Mouse (Mus musculus) retina, postnatal 1 day (tissue): Measurements from ENCODE around the gene Rab19.
"Not testable (repeated sequence)": the region's sequence is repeated elsewhere in the genome, so short reads cannot be mapped to it uniquely, and the experiment has no call there.

Source experiments
- DNase-seq: peaks from one replicate; pipeline ENCODE4 v3.0.0-alpha.2; 2012

The Rab19 gene

DNA sequence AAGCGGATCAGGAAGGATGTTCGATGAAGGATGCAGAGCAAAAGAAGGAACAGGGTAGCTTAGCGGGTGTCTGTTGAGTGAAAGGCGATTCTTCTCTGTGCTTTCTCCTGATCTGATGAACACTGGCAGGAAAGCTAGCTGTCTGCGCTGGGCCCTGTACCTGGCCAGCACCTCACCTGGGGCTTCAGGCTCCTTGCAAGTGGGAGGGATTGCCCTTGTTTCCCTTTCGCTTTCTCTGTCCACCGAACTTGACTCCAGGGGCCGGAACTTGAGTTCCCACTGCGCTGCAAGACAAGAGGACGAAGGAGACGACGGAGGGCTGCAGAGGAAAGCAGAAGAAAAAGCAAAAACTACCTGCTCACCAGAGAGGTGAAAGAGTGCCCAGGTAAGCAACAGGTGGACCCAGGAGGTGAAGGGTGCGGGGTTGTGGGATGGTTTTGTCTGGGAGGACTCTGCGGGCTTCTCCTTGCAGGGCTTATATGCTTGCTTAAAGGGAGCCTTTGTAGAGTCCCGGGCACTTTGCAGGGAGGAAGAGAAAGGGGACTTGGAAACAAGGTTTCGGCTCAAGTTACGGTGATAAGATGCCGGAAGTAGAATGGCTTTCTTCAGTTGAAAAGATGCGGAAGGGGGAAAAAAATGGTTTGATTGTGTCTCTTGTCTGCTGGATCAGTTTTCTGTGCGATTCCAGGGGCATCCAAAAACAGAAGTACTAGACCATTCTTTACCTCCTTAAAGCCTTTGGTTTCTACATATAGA, at the start of gene Rab19:
Gene Rab19, plus strand, starts transcription at position 51 of the 756 bp plus-strand sequence.
- peak; percentile 16 for DNase-seq

DNA sequence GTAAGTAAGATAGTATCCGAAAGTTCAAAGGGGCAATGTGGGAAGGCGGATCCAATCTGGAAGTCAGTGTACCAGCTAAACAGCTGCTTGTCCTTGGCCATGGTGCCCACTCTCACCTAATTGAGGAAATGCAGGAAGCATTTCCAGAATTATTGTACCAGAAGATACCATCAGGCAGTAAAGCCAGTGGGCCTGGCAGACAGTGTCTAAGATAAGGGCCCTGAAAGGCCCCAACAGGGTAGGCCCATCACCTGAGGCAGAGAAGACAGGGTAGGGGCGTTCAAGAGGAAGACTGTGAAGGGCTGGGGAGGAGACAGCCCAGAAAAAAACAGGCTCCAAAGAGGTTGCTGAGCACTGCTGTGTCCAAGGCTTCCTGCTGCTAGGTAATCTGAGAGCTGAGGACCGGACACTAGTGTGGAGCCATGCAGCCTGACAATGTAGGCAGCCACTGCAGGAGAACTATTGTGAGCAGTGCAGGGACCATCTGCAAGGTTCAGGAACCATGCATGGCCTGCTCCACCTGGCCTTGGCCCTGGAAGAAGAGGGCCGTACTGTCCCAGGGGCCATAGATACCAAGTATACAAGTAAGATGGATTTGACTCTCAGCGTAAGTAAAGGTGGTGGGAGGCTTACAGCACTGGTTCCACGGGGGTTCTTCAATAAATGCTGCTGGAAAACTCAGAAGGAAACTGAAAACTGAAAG, 48.8 kb upstream of the Rab19 start:
- no peak for DNase-seq

DNA sequence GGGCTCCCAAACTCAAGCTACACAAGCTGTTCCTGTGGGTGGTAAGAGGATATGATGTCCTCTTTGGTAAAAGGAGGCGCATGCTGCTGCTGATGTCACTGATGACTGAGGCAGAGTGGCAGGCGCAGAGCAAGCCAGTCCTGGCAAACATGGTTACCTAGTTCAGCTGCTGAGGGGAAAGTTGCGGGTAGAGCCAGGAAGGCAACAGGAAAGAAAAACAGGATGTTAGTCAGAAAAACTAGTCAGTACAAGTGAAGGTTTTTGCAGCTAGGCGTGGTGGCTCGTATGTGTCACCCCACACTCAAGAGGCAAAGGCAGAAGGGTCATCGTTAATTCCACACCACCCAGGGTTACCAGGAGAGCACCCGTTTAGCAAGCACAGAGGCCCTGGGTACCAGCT, 46.8 kb upstream of the Rab19 start:
- DNase-seq = no peak

DNA sequence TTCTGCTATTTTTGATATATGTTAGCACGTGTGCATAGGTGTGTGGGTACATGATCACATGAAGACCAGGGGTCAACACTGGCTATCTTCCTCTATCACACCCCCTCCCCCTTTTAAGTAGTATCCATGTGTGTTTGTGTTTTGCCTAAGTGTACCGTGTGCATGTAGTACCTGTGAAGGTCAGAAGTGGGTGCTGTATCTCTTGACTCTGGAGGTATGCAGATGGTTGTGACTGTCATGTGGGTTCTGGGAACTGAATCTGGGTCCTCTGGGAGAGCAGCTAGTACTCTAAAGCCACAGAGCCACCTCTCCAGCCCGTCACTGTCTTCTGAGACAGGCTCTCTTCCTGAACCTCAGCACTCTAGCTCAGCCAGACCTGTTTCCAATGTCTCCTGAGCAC, 46.1 kb upstream of the Rab19 start:
- DNase-seq = no peak

DNA sequence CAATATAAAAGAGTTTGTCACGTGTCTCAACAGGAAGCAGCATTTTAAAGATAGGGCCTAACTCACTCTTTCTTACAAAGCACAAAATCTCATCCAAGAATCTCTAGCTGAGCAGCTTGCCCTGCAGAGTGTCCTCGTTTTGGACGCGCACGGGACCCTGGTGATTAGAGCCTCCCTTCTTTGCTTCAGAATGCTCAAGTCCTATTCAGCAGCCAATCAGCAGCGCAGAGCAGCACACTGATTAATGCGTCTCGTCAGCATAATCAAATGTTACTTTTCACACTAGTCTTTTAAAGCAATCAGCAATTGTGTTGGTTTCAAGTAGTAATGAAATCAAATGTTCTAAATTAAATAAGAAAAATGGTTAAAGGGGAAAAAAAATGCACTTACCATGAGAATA, 42.6 kb upstream of the Rab19 start:
- DNase-seq = no peak

DNA sequence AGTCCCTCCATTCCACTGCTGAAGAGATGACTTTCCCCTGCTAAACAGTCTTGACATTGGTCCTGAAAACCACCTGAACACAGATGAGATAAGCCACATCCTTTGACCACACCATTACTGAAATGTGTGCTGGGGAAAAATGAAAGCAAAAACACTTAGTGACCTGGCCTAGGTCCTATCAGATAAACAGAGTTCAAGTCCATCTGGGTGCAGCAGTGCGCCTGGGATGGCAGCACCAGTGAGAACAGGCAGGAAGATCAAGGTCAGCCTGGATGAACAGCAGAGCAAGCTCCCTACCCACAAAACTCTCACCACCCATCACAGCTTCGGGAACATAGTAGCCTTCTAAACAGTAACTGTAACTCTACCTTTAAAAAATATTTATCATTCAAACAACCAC, 39.2 kb upstream of the Rab19 start:
- no peak for DNase-seq

DNA sequence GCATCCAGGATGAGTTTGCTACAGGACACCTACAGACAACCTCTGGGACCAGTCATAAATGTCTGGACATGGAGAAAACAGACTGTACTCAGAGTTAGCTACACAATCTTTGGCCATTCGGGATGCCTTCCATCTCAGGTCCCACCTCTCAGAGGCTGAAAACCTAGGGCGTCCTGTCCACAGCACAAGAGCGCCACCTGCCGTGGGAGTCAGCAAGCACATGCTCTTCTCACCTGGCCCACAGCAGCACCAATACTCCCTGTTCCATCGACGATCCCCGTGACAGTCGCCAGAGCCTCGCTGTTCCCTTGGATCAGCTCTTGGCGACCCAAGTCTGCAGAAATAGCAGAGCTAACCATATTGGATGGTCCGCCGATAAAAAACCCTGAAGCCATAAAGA, 37.0 kb upstream of the Rab19 start:
- peak; percentile 79 for DNase-seq

DNA sequence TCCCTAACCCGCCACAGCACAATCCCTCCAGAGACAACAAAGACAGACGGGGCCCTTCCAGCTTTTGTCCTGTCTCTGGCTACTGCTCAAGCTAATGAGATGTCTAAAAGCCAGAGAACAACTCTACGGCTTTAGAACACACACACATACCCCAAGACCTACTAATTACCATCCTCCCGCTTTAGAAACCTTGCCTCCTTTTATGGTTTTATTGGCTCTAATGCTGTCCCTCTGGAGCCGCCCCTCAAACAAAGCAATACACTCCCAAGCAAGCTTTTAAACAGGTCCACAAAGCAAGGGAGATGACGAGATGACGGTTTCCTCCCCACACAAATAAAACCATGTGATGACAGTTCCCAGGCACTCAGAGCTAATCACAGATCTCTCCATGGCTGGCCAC, 35.5 kb upstream of the Rab19 start:
- no peak for DNase-seq

DNA sequence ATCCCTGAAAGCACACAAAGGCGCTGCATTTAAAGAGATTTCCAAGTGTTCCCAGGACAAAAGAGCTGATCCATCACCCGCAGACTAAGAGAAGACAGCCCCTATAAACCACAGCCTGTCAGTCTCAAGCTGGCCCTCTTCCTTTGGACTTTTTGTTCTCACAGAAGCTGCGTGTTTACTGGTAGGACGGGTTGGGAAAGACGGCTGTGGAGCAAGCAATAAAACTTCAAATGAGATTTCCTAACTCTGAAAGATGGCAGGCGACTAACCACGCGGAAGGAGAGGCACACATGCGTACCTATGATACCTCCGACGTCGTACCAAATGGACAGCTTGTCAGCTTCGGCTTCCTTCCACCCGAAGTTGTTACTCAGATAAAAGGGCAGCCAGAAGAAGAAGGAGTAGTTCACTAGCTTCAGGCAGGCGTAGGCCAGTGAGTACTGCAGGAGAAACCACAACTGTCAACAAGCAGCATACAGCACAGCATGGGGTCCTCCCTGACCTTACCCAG, 33.9 kb upstream of the Rab19 start:
- DNase-seq = peak; percentile 15

DNA sequence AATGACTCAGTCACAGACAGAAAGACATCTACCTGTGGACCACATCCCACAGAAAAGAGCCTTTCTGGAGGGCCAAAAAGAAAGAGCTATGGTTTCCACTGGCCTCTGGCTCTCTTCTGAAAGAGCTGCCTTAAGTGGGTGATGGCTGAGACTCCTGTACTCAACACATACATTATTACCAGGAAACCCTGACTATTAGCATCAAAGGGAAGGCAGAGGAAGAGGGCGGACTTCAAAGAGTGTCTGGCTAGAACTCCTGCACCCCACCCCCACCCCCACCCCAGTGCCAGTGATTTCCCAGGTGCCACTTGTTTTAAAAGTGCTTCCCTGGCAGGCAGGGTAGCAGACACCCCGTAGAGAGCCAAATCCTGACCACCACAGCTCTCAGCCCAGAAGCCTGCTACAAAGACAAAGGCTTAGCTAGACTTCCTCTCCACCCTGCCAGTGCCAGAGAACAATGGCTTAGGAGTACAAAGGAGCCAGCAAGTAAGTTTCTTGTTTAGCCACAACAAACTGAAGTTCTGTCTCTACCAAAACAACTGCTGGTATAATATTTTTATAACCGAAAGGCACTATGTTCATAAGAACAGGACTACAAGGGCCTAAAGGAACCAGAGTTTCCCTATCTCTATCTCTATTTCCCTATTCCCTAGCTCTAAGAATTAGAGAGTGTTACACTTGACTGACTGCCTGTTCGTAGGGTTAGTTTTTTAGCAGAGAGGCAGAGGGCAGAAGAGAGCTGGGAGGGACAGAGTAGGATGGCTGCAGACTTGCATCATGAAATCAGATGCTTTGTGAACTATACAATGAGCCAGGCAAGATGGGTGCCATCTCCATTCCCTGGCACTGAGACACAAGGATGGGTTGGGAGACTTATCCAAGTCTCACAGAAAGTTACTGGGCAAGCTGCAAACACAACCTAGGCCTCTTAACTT, 32.8 kb upstream of the Rab19 start:
- DNase-seq = peak; percentile 52

DNA sequence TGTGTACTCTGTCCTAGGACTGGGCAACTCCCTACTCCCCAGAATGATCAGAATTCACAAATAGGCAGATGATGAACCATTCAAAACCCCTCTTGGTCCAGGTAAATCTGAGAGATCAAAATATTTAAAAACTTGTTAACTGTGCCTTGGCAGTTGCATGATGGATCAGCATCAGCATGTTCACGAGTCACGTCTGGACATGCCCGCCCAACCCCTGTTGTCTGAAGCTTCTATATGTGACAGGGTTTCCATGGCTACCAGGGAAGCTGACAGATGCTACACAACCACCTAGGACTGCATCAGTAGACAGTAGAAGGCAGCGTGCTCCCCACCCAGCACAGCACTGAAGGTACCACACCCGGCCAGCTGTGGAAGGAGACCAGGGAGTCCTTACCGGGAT, 32.0 kb upstream of the Rab19 start:
- DNase-seq = no peak

DNA sequence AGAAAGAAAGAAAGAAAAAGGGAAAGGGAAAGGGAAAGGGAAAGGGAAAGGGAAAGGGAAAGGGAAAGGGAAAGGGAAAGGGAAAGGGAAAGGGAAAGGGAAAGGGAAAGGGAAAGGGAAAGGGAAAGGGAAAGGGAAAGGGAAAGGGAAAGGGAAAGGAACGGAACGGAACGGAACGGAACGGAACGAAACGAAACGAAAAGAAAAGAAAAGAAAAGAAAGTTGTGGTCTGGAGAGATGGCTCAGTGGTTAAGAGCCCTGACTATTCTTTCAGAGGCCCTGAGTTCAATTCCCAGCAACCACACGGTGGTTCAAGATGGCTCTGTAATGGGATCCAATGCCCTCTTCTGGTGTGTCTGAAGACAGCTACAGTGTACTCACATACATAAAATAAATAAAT, 21.8 kb upstream of the Rab19 start:
- DNase-seq = not testable (repeated sequence)

DNA sequence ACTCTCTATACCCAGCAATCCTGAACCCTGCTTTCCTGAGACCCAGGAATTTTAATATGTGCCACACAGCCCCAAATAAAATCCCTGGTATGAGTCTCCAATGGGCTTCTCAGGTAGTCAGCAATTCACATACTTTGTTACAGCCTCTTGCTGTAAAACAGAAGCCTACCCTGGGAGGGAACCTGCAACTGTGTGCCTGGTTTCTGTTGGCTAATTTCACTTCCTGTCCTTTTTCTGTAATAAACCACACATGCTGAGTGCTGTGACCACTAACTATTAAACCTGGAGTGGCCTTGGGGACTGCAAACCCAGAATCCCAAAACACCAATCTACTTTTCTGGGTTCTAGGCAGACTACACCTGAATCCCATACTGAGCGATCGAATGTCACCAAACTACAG, 18.3 kb upstream of the Rab19 start:
- no peak for DNase-seq

DNA sequence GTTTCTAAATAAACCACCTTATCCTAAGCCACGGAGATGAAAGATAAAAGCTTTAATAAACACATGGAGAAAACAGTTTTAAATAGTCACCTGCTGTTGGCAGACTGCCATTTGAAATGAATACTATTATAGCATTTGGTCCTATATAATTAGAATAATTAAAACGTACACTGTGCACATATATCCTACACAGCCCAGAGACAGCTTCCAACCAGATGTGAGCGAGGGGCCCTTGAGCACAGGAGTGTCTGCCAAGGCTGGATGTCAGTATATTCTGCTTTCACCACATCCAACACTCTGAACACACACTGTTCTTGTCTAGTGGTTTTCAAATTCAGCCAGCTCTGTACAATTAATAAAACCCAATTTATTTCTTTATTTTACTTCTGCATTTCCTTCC, 11.3 kb upstream of the Rab19 start:
- no peak for DNase-seq

DNA sequence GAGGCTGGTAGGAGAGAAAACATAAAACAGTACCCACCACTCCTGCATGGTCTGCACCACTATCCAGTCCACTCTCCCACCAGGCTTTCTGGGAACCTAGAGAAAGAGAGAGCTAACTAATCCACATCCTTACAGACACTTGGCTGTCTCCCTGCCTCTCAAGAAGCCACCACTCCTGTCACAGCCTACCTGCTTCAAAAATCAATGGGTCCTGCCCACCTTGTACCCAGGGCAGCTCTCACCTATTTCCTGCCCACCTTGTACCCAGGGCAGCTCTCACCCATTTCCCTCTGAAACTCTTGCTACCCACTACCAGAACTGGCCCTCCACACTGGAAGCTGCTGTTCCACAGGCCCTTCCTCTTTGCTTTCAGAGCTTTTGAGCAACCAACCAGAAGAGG, 8.9 kb upstream of the Rab19 start:
- DNase-seq = no peak

DNA sequence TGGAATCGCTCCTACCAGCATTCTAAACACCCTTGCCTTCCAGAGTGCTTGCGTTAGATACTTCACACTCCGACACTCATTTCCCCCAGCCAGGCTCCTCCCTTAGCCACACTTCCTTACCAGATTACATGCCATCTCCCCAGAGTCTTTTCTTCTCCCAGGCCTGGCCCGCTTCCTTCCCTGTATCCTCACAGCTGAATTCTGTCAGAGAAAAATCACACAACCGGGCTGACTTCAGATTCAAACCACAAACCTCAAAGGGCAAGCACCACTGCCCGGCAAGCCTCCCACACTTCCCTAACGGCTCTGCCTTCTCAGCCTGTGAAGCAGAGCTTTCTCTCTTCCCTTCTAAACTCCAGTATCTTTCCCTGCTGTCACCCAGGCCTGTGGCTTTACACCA, 8.2 kb upstream of the Rab19 start:
- no peak for DNase-seq

DNA sequence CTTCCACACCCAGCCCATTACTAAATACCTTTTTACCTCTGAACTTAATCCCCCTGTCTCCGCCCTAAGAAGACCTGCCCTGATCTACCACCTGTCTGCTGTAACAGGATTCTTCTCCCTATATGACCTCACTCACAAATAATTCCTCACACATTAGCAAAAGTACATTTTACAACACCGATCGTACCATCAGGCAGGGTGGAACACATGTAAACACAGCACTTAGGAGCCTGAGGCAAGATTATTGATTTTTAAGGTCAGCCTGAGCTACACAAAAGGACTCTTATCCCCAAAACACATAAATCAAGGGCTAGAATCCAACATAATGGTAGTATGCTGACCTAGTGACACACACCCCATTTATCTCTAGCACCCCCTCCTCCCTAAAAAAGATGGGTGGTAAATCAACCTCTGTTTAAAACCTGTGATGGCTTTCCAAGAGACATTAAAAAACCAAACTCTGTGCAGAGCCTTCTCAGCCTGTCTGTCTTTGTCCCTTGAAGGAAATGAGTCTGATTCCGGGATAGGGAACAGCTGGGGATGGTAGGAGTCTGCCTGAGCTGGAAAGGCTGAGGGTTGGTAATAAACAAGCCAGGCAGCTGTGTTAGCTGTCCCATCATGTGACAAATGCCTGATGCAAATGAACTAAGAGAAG, 7.5 kb upstream of the Rab19 start:
- no peak for DNase-seq

DNA sequence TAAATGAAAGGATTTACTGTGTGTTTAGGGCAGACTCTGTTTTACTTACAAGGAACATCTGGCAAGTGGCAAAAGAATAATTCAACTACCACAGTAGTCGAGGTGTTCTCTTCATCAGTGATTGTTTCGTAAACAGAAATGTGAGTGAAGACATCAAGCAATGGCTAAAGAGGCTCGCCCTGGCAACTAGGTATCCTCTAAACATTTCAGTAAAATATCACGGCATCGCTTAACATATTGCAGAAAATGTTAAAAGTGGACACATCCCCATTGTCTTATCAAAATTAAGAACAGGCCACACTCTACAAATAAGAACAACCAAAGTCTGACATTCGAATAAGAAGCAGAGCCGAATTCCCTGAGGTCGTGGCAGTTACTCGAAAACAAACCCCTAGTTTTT, 4.2 kb upstream of the Rab19 start:
- no peak for DNase-seq

DNA sequence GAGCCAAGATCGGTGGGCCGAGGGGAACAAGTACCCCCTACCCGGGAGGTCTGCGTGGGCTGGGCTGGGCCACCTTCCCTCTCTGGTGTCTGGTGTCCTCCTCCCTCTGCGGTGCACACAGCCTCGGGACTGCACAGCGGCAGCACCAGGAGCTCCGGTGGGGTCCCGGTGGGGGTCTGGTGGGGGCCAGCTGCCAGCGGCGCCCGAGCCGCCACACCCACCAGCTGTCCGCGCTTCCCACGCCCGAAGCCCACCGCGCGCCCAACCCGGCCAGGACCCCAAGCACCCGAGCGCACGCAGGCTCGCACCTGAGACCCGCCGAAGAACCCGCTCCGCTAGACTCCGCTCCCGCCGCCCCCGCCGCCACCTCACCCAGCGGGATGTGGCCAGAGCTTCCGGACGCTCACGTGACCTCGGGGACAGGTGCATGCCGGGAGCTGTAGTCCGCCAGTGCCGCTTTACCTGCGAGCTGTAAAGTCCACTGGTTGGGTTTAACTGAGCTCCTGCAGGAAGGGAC, 3.6 kb upstream of the Rab19 start, which contains the start of gene Slc37a3:
Gene Slc37a3, minus strand, starts transcription at position 365 of the 517 bp plus-strand sequence.
- peak; percentile 86 for DNase-seq

DNA sequence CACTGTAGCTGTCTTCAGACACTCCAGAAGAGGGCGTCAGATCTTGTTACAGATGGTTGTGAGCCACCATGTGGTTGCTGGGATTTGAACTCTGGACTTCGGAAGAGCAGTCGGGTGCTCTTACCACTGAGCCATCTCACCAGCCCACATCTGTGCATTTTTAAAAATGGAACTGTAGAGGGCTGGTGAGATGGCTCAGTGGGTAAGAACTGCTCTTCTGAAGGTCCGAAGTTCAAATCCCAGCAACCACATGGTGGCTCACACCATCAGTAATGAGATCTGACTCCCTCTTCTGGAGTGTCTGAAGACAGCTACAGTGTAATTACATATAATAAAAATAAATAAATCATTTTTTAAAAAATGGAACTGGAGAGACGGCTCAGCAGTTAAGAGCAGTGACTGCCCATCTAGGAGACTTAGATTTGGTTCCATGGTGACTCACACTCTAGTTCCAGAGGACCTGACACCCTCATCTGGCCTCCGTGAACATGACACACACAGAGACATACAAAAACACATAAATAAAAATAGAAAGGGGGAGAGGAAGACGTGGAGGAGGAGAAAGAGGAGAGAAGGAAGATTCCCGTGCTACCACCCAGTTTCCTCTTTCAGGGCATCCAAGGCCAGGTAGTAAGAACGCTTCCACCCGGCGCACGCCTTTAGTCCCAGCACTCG, 2.7 kb upstream of the Rab19 start:
- not testable (repeated sequence) for DNase-seq

DNA sequence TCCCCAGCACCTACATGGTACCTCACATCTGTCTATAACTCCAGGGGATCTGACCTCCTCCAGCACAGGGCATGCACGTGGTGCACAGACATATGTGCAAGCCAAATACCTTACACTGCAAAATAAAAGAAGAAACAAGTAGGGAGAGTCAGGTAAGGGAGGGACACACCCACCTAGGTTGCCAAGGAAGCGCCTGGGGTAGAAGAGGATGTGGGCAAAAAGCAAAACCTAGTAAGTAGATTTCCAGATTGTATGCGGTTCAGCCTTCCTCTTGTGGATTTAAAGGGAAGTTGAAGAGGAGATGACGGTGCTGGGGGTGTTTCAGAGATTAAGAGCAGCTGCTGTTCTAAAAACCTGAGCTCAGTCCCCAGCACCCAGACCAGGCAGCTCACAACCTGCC, 1.8 kb upstream of the Rab19 start:
- DNase-seq = no peak

DNA sequence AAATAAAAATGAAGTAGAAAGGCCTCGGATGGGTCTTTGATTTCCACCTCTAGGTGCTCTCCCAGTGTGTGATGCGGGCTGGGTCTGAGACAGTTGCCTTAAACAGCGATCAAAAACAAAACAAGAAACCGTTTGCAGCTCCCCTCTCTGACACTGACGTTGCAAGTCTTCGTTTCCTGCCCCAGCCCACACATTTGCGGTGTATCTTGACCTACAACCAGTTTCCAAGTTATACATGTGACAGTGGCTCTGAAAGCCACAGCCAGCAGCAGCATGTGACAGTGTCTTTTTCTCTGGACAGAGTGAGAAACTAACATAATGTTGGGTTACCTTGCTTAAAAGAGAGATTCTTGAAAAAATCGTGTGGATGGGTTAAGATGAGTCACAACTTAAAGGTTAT, 1.2 kb upstream of the Rab19 start:
- no peak for DNase-seq
